Mouse (Mus musculus): Measurements from ENCODE around the gene Kcnh1.

DNA sequence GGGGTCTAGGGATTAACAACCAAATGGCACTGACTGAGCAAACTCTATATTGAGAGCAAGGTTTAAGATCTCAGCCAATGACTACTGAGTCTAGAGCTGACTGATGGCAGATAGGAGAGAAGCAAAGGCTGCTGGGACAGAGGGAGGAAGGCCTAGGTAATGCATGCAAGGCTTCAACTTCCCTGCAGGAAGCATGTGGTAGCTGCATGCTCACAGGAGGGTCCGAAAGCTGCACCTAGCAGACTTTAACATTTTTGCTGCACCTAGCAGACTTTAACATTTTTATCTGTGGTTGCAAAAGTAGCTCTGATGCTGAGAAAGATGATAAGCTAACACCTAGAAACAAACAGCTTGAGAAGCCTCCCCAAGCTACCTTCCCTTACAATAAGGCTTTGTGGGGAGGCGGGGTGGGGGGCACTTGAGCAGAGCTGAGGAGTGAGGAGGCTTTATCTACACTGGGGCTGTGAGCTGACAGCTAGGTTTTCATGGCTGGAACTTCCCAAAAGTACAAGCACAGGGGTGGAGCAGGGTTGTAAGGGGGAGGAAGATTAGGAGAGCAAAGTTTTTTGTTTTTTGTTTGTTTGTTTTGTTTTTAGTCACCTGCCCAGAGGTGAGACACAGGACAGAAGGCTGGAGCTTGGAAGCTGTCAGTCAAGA is 341.0 kb downstream of the Kcnh1 start:
- TF ChIP-seq CTCF (IDR thresholded peaks at IDR 0.05; ENCODE audit: extremely low read depth, insufficient read length, insufficient replicate concordance, low read depth, low read length) (no peak), POLR2A (IDR thresholded peaks at IDR 0.05; ENCODE audit: low read depth, low read length) (no peak)

Data from small intestine, adult 2 months (tissue).